Mouse (Mus musculus) bone marrow macrophage, adult 2 months (primary cell): Measurements from ENCODE around the gene Nr1h4.

Experiments used
- CTCF ChIP-seq: IDR thresholded peaks from 2 replicates; pipeline ENCODE4 v1.5.1; 2012; ENCODE audit warnings: low read depth, mild to moderate bottlenecking, low read length, moderate library complexity
- POLR2A ChIP-seq: IDR thresholded peaks from 2 replicates; pipeline ENCODE4 v1.6.1; 2012; ENCODE audit warnings: mild to moderate bottlenecking, low read depth, low read length, borderline replicate concordance

DNA sequence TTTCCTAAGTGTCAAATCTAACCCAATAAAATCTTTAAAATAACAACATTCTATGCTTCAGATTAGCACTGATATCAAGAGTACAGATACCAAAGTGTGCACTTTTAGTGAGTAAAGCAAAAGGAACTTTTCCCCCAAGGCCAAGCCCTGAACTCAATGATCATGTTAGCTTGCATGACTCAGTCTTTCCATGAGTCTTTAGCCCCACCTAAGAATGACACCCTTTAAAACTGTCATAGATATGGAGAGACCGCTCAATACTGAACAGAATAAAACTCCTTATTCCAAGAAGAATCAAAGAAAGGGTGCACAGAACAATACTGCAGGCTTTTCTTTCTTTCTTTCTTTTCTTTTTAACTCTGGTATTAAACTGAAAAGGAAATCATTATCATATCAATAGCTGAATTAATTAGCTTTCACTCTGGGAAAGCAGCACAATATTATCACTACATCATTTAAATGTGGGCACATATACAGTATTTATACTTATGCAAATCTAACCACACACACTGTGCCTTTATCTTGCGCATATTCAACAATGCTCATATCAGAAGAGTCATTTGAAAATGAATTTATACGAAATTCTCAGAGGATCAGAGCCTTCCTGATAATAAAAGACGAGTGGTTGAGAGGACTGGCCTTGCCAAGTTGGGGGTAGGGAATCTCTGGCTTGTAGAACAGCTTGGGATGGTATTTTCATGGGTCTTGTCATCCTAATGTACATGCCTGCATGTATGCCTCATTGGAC lies 46.2 kb downstream of the Nr1h4 start:
- no peak for TF ChIP-seq POLR2A
- no peak for TF ChIP-seq CTCF
